Mouse (Mus musculus): ENCODE results near the gene Ptov1.

Gene Ptov1

GRCm38 (mm10) chr7:44869697-44870528, at the start of gene Ptov1:
TSS of gene Ptov1 (minus strand) at chr7:44869788.
- DNase-seq (ENCODE audit: low spot score in 2 of 2): peak; percentile 80 to 91

GRCm38 (mm10) chr7:44919127-44919526, 49.5 kb upstream of the Ptov1 start:
- no peak for DNase-seq (ENCODE audit: low spot score in 2 of 2)

- DNase-seq (ENCODE audit: low spot score in 2 of 2): no peak
Measured at GRCm38 (mm10) chr7:44918219-44918618, 48.6 kb upstream of the Ptov1 start.

GRCm38 (mm10) chr7:44916881-44917280, 47.3 kb upstream of the Ptov1 start:
- DNase-seq (ENCODE audit: low spot score in 2 of 2): no peak

GRCm38 (mm10) chr7:44916191-44916590, 46.6 kb upstream of the Ptov1 start:
- DNase-seq (ENCODE audit: low spot score in 2 of 2): no peak

- no peak for DNase-seq (ENCODE audit: low spot score in 2 of 2)
Measured at GRCm38 (mm10) chr7:44915314-44915713, 45.7 kb upstream of the Ptov1 start.

GRCm38 (mm10) chr7:44914396-44914795, 44.8 kb upstream of the Ptov1 start:
- no peak for DNase-seq (ENCODE audit: low spot score in 2 of 2)

- DNase-seq (ENCODE audit: low spot score in 2 of 2): no peak
Measured at GRCm38 (mm10) chr7:44908706-44909476, 39.3 kb upstream of the Ptov1 start.

- DNase-seq (ENCODE audit: low spot score in 2 of 2): no peak
Measured at GRCm38 (mm10) chr7:44905430-44905829, 35.8 kb upstream of the Ptov1 start.

- peak in 1 of 2 experiments; percentile 21 for DNase-seq (ENCODE audit: low spot score in 2 of 2)
Measured at GRCm38 (mm10) chr7:44901230-44901722, 31.7 kb upstream of the Ptov1 start.

- no peak for DNase-seq (ENCODE audit: low spot score in 2 of 2)
Measured at GRCm38 (mm10) chr7:44900632-44901031, 31.0 kb upstream of the Ptov1 start.

- peak in 1 of 2 experiments; percentile 26 for DNase-seq (ENCODE audit: low spot score in 2 of 2)
Measured at GRCm38 (mm10) chr7:44898607-44899006, 29.0 kb upstream of the Ptov1 start.

GRCm38 (mm10) chr7:44896499-44896898, 26.9 kb upstream of the Ptov1 start:
- no peak for DNase-seq (ENCODE audit: low spot score in 2 of 2)

GRCm38 (mm10) chr7:44895593-44896434, 26.2 kb upstream of the Ptov1 start, which contains the start of gene Fuz:
TSS of gene Fuz (plus strand) at chr7:44896079.
- DNase-seq (ENCODE audit: low spot score in 2 of 2): peak; percentile 78 to 88

- no peak for DNase-seq (ENCODE audit: low spot score in 2 of 2)
Measured at GRCm38 (mm10) chr7:44895206-44895592, 25.6 kb upstream of the Ptov1 start.

- no peak for DNase-seq (ENCODE audit: low spot score in 2 of 2)
Measured at GRCm38 (mm10) chr7:44894175-44894574, 24.6 kb upstream of the Ptov1 start.

- DNase-seq (ENCODE audit: low spot score in 2 of 2): no peak
Measured at GRCm38 (mm10) chr7:44893197-44893596, 23.6 kb upstream of the Ptov1 start.

- peak; percentile 84 to 85 for DNase-seq (ENCODE audit: low spot score in 2 of 2)
Measured at GRCm38 (mm10) chr7:44892276-44892921, 22.8 kb upstream of the Ptov1 start, which contains the start of gene Med25. TSS of gene Med25 (minus strand) at chr7:44892712.

GRCm38 (mm10) chr7:44891611-44892010, 22.0 kb upstream of the Ptov1 start:
- no peak for DNase-seq (ENCODE audit: low spot score in 2 of 2)

- DNase-seq (ENCODE audit: low spot score in 2 of 2): no peak
Measured at GRCm38 (mm10) chr7:44890737-44891136, 21.1 kb upstream of the Ptov1 start.

- DNase-seq (ENCODE audit: low spot score in 2 of 2): no peak
Measured at GRCm38 (mm10) chr7:44890180-44890579, 20.6 kb upstream of the Ptov1 start.

Data from urinary bladder, adult 18-20 months (tissue).